Mouse (Mus musculus): ENCODE measurements at regions not wholly inside any gene's neighbourhood (a gene's known extent, or its start where the extent isn't known, plus 50 kb on each side); places are given as distances from the start of the nearest gene placed in this dataset.

- ATAC-seq = no peak
These were observed 66.4 kb upstream of the Sfrp2 start for GRCm38 (mm10) chr3:83699751-83700150.

- no peak for ATAC-seq
These were observed 65.0 kb upstream of the Sfrp2 start for GRCm38 (mm10) chr3:83701075-83701474.

DNA sequence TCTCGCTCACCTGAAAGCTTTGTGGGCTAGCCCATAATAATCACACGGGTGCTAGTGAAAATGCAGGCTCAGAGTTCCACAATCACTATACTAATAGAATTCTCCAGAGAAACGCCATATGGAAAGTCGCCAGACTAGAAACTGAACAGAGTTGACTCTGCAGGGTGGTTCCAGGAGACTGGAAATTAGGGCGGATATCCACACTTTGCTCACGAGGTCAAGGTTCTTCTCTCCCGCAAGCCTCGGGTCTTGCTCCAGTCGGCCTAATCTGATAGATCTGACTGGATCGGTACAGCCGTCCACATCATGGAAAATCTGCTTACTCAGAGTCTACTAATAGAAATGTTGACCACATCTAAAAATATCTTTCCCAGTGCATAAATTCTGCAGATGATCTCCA is 61.6 kb upstream of the Sfrp2 start:
- ATAC-seq = no peak

- no peak for ATAC-seq
These were observed 60.9 kb upstream of the Sfrp2 start for GRCm38 (mm10) chr3:83705253-83705652.

DNA sequence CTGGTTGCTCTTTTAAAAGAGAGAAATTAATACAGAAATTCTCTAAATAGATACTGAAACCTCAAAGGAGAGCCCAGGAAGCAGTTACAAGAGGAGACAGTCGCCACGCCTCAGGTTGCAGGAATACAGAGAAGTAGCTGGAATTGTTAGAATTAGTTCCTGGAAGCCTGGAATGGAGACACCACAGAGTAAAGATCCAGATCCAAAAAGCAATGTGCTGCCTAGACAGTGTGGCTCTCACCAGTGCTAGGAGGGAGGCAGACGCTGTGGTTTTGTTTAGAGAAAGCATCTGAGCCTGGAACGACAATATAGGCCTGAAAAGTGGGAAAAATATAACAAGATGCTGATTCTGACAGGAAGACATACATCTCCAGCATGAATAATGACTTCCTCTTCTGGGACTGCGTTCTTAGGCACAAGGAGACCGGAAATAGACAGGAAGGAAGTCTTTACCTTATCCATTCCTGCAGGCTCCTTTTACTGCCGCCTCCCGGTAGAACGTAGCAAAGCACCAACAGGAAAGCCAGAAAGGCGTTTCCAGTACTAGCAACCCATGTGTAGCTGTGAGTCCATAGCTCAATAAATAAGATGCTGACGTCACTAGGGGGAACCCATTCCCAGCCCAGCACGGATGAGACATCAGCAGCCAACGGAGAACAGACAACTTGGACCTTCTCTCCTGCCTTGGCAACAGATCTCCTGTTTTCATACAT is 59.4 kb upstream of the Sfrp2 start:
- peak; percentile 63 for ATAC-seq

GRCm38 (mm10) chr3:83707278-83707677 is 58.8 kb upstream of the Sfrp2 start:
- ATAC-seq = no peak

GRCm38 (mm10) chr3:83708973-83709372 is 57.1 kb upstream of the Sfrp2 start:
- ATAC-seq = no peak

DNA sequence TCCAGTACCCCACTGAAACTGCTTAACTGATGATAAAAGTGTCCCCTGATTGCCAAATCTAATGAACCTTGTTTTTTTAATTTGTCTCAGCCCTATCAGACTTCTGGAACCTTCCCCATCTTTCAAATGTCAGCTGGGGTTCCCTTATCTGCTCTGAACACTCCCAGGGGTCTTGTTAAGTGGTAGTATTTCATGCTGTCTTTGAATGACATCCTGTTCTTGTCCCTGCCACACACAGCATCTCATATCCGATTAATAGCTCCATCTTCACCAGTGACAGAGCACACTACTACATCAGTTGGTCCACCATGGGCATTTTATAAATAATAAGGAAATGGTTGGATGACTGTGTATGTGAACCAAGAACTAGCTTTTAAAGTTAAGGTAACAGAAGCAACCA is 56.6 kb upstream of the Sfrp2 start:
- ATAC-seq = no peak

- no peak for ATAC-seq
These were observed 55.1 kb upstream of the Sfrp2 start for GRCm38 (mm10) chr3:83710995-83711541.

GRCm38 (mm10) chr3:83712355-83712754 is 53.8 kb upstream of the Sfrp2 start:
- no peak for ATAC-seq

DNA sequence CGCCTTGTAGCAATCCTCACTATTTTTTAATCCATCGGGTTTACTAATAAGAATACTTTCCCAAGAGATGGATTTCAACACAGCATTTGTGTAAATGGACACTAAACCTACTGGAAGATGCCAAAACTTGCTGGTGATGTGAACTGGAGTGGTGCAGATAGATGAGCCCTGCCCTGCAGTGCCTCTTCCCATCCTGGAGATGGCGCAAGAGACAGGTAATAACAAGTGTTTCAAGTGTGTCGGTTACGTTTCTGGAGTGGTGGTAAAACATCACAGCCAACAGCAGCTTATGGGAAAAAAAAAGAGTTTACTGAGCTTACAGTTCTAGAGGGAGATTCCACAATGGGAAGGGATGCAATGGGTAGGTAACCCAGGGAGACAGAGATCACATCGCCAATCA is 51.5 kb upstream of the Sfrp2 start:
- no peak for ATAC-seq
